Mouse (Mus musculus) T-cell, adult 2 months (primary cell): ENCODE results near the gene Tekt4.

ENCODE experiments used
- DNase-seq: peaks from one replicate; pipeline ENCODE4 v3.0.0; 2022; ENCODE audit warnings: low spot score

The Tekt4 gene

GRCm38 (mm10) chr17:25454272-25454671 lies at the start of gene Tekt4:
Gene Tekt4, plus strand, starts transcription at chr17:25454615.
- DNase-seq = no peak

GRCm38 (mm10) chr17:25405224-25405895 lies 49.1 kb upstream of the Tekt4 start:
- no peak for DNase-seq

GRCm38 (mm10) chr17:25406011-25406441 lies 48.4 kb upstream of the Tekt4 start:
- no peak for DNase-seq

- no peak for DNase-seq
Measured at GRCm38 (mm10) chr17:25407352-25407751, 47.1 kb upstream of the Tekt4 start.

- no peak for DNase-seq
Measured at GRCm38 (mm10) chr17:25408302-25408999, 46.0 kb upstream of the Tekt4 start.

GRCm38 (mm10) chr17:25409621-25410020 lies 44.8 kb upstream of the Tekt4 start:
- no peak for DNase-seq

- DNase-seq = no peak
Measured at GRCm38 (mm10) chr17:25410180-25410579, 44.2 kb upstream of the Tekt4 start.

GRCm38 (mm10) chr17:25410786-25411185 lies 43.6 kb upstream of the Tekt4 start:
- no peak for DNase-seq

- DNase-seq = no peak
Measured at GRCm38 (mm10) chr17:25411251-25411650, 43.2 kb upstream of the Tekt4 start.

GRCm38 (mm10) chr17:25414209-25414608 lies 40.2 kb upstream of the Tekt4 start:
- no peak for DNase-seq

GRCm38 (mm10) chr17:25414917-25415316 lies 39.5 kb upstream of the Tekt4 start:
- no peak for DNase-seq

GRCm38 (mm10) chr17:25415421-25415913 lies 38.9 kb upstream of the Tekt4 start:
- no peak for DNase-seq

- no peak for DNase-seq
Measured at GRCm38 (mm10) chr17:25416219-25416618, 38.2 kb upstream of the Tekt4 start.

GRCm38 (mm10) chr17:25417990-25418389 lies 36.4 kb upstream of the Tekt4 start:
- DNase-seq = no peak

- no peak for DNase-seq
Measured at GRCm38 (mm10) chr17:25418926-25419325, 35.5 kb upstream of the Tekt4 start.

- no peak for DNase-seq
Measured at GRCm38 (mm10) chr17:25420998-25421397, 33.4 kb upstream of the Tekt4 start.

- no peak for DNase-seq
Measured at GRCm38 (mm10) chr17:25424526-25425080, 29.8 kb upstream of the Tekt4 start.

- no peak for DNase-seq
Measured at GRCm38 (mm10) chr17:25425996-25426395, 28.4 kb upstream of the Tekt4 start.

GRCm38 (mm10) chr17:25427441-25427840 lies 27.0 kb upstream of the Tekt4 start:
- DNase-seq = no peak

- DNase-seq = no peak
Measured at GRCm38 (mm10) chr17:25429240-25429639, 25.2 kb upstream of the Tekt4 start.

GRCm38 (mm10) chr17:25429886-25430285 lies 24.5 kb upstream of the Tekt4 start:
- DNase-seq = no peak

GRCm38 (mm10) chr17:25430534-25430933 lies 23.9 kb upstream of the Tekt4 start:
- no peak for DNase-seq
